Mouse (Mus musculus) erythroblast, adult 5-6 weeks (primary cell): Measurements from ENCODE around the gene Pcbp3. TPM values are rescaled to one million over a fixed set of nuclear protein-coding genes. Genes with fewer than 3 reads are reported as not detected.

Source experiments
- ATAC-seq: replicated peaks from 2 replicates; pipeline ENCODE4 v1.8.0; 2016; ENCODE audit warnings: moderate number of reproducible peaks, mild to moderate bottlenecking, moderate TSS enrichment, inconsistent platforms; ENCODE audit not compliant: poor library complexity, low FRiP score, severe bottlenecking
- total RNA-seq, 2 experiments: library from RNA; stranded (forward) in 1 of 2; stranded (reverse) in 1 of 2; fragments of 150-400 nt in 1 of 2; fragments of 200-764, 138-1000 nt in 1 of 2; gene quantifications; 2 replicates each; pipeline versions ENCODE4 v1.2.3 to v1.2.4; 2015 to 2017; ENCODE audit warnings: low replicate concordance in 2 of 2

The Pcbp3 gene
- total RNA-seq, 2 experiments from 2014 or later: 1.1 TPM; not detected in 1

- no peak for ATAC-seq
Observed at GRCm38 (mm10) chr10:76934805-76935204, 26.9 kb downstream of the Pcbp3 start.

- no peak for ATAC-seq
Observed at GRCm38 (mm10) chr10:76931794-76932193, 29.9 kb downstream of the Pcbp3 start.

- ATAC-seq: no peak
Observed at GRCm38 (mm10) chr10:76931122-76931521, 30.6 kb downstream of the Pcbp3 start.

GRCm38 (mm10) chr10:76924441-76924840, 37.2 kb downstream of the Pcbp3 start:
- no peak for ATAC-seq

GRCm38 (mm10) chr10:76918086-76918485, 43.6 kb downstream of the Pcbp3 start:
- ATAC-seq: no peak

- no peak for ATAC-seq
Observed at GRCm38 (mm10) chr10:76906434-76906833, 55.3 kb downstream of the Pcbp3 start.

GRCm38 (mm10) chr10:76905935-76906341, 55.7 kb downstream of the Pcbp3 start:
- ATAC-seq: no peak

GRCm38 (mm10) chr10:76903694-76904093, 58.0 kb downstream of the Pcbp3 start:
- no peak for ATAC-seq

- no peak for ATAC-seq
Observed at GRCm38 (mm10) chr10:76903099-76903498, 58.6 kb downstream of the Pcbp3 start.

GRCm38 (mm10) chr10:76902588-76902987, 59.1 kb downstream of the Pcbp3 start:
- no peak for ATAC-seq

GRCm38 (mm10) chr10:76898428-76898827, 63.3 kb downstream of the Pcbp3 start:
- ATAC-seq: no peak

- no peak for ATAC-seq
Observed at GRCm38 (mm10) chr10:76891456-76891855, 70.2 kb downstream of the Pcbp3 start.

GRCm38 (mm10) chr10:76883442-76884244, 78.0 kb downstream of the Pcbp3 start:
- ATAC-seq: no peak

GRCm38 (mm10) chr10:76882644-76883441, 78.8 kb downstream of the Pcbp3 start:
- no peak for ATAC-seq

GRCm38 (mm10) chr10:76881900-76882299, 79.8 kb downstream of the Pcbp3 start:
- ATAC-seq: no peak

GRCm38 (mm10) chr10:76875310-76875709, 86.4 kb downstream of the Pcbp3 start:
- ATAC-seq: no peak

GRCm38 (mm10) chr10:76874879-76875278, 86.8 kb downstream of the Pcbp3 start:
- ATAC-seq: no peak

GRCm38 (mm10) chr10:76874398-76874797, 87.3 kb downstream of the Pcbp3 start:
- ATAC-seq: no peak

- ATAC-seq: no peak
Observed at GRCm38 (mm10) chr10:76873948-76874347, 87.7 kb downstream of the Pcbp3 start.

- ATAC-seq: no peak
Observed at GRCm38 (mm10) chr10:76872736-76873135, 89.0 kb downstream of the Pcbp3 start.

- no peak for ATAC-seq
Observed at GRCm38 (mm10) chr10:76865936-76866335, 95.8 kb downstream of the Pcbp3 start.
